Mouse (Mus musculus): ENCODE data around the gene Sema3g.

GRCm38 (mm10) chr14:31230442-31230841 lies 12.8 kb downstream of the Sema3g start:
- no peak for TF ChIP-seq CHD2 (IDR thresholded peaks at IDR 0.05; ENCODE audit: low read depth, low read length)
- no peak for TF ChIP-seq MAFK (IDR thresholded peaks at IDR 0.05; ENCODE audit: insufficient read depth, low read depth, low read length)

Measured in ES-E14 (cell line).